Mouse (Mus musculus) liver, embryonic 11.5 days (tissue): Measurements from ENCODE around the gene Col17a1. TPM values are rescaled to one million over a fixed set of nuclear protein-coding genes. Genes with fewer than 3 reads are reported as not detected.

Experiments used
- ATAC-seq: fragments of 200-750 bp; cut with Nextera tagmentation; replicated peaks from 2 replicates; pipeline ENCODE4 v1.8.0; 2017; ENCODE audit warnings: moderate number of reproducible peaks, mild to moderate bottlenecking, moderate TSS enrichment, moderate library complexity; ENCODE audit not compliant: low FRiP score
- DNase-seq: peaks from one replicate; pipeline ENCODE4 v3.0.0-alpha.2; 2017; ENCODE audit warnings: low spot score
- H3K27ac ChIP-seq: fragments of 300-500 bp; sonication (generic); 2 replicates; pipeline ENCODE4 v1.5.1; 2014; ENCODE audit warnings: mild to moderate bottlenecking, low read depth, low read length, control low read depth
- H3K27me3 ChIP-seq: fragments of 300-500 bp; sonication (generic); replicated peaks from 2 replicates; pipeline ENCODE4 v1.6.1; 2014; ENCODE audit warnings: low read length, mixed read lengths; ENCODE audit not compliant: control insufficient read depth, insufficient read depth
- H3K36me3 ChIP-seq: fragments of 300-500 bp; sonication (generic); 2 replicates; pipeline ENCODE4 v1.6.1; 2014; ENCODE audit warnings: mild to moderate bottlenecking, low read length, moderate library complexity, mixed read lengths; ENCODE audit not compliant: control insufficient read depth, insufficient read depth
- H3K4me1 ChIP-seq: fragments of 300-500 bp; sonication (generic); replicated peaks from 2 replicates; pipeline ENCODE4 v1.6.1; 2014; ENCODE audit warnings: low read length, mixed read lengths; ENCODE audit not compliant: control insufficient read depth, insufficient read depth
- H3K4me2 ChIP-seq: fragments of 300-500 bp; sonication (generic); 2 replicates; pipeline ENCODE4 v1.6.1; 2014; ENCODE audit warnings: mild to moderate bottlenecking, control low read depth, moderate library complexity
- H3K4me3 ChIP-seq: fragments of 300-500 bp; sonication (generic); 2 replicates; pipeline ENCODE4 v1.5.1; 2014; ENCODE audit warnings: low read depth, low read length, control low read depth
- H3K9ac ChIP-seq: fragments of 300-500 bp; sonication (generic); 2 replicates; pipeline ENCODE4 v1.6.1; 2014; ENCODE audit warnings: low read depth, low read length, control low read depth
- H3K9me3 ChIP-seq: fragments of 300-500 bp; sonication (generic); 2 replicates; pipeline ENCODE4 v1.6.1; 2016; ENCODE audit warnings: low read length, inconsistent platforms, mixed read lengths; ENCODE audit not compliant: control insufficient read depth
- WGBS: fragments of 180-500 bp; shearing (Covaris S2); extraction: QIAGEN DNeasy Blood & Tissue Kit; methylation state at CpG from one replicate; pipeline ENCODE4 v1.1.7; 2014; 5-methylcytosine and 5-hydroxymethylcytosine counted together
- polyA plus RNA-seq: library from polyadenylated mRNA; unstranded; fragments of >200 nt; fragmentation: Nextera tagmentation; extraction: Ambion mirVana; gene quantifications from 2 replicates; pipeline ENCODE4 v1.2.1, GENCODE M21; 2014

Gene Col17a1
- polyA plus RNA-seq, 1 experiment from 2014 or later = 0.36 TPM

- no peaks in the 10 kb centered on the region for H3K27me3 ChIP-seq
- H3K9me3 ChIP-seq = no peaks in the 10 kb centered on the region
- no peak overlapping the region for H3K4me3 ChIP-seq
- H3K4me1 ChIP-seq = no peaks in the 10 kb centered on the region
- 77% methylated on average over 6 of the region's 6 CpGs for WGBS
- ATAC-seq (no peak), DNase-seq (no peak)
- H3K9ac ChIP-seq = no peak overlapping the region
- no peak overlapping the region for H3K4me2 ChIP-seq
- no peak overlapping the region for H3K27ac ChIP-seq
- peaks cover 3% of the 10 kb centered on the region; the same call in 1 of the 2 replicates for H3K36me3 ChIP-seq
These were observed 46.3 kb downstream of the Col17a1 start for GRCm38 (mm10) chr19:47645583-47645982.

- no peaks in the 10 kb centered on the region for H3K4me1 ChIP-seq
- no peaks in the 10 kb centered on the region for H3K27me3 ChIP-seq
- ATAC-seq (no peak), DNase-seq (no peak)
- no peak overlapping the region for H3K9ac ChIP-seq
- no peak overlapping the region for H3K4me3 ChIP-seq
- 62% methylated on average over 2 of the region's 2 CpGs for WGBS
- no peak overlapping the region for H3K4me2 ChIP-seq
- H3K27ac ChIP-seq = no peak overlapping the region
- peaks cover 10% of the 10 kb centered on the region; the same call in 1 of the 2 replicates for H3K36me3 ChIP-seq
- H3K9me3 ChIP-seq = no peaks in the 10 kb centered on the region
These were observed 48.0 kb downstream of the Col17a1 start for GRCm38 (mm10) chr19:47643910-47644309.

DNA sequence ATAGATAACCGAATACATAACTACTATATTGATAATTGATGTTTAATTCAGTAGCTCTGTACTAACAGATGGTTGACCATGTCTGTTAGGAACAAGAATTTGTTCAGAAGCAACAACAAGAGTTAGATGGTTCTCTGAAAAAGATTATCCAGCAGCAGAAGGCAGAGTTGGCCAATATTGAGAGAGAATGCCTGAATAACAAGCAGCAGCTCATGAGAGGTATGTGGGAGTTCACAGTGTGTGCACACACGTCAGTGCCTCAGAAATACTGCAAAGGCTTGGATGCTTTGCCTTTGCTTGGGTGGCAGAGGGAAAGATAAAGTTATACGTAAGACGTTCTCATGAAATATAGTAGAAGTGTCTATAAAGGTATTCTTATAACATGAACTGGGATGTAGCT is 56.5 kb downstream of the Col17a1 start:
- ATAC-seq (no peak), DNase-seq (no peak)
- H3K27ac ChIP-seq = no peak overlapping the region
- no peaks in the 10 kb centered on the region for H3K4me1 ChIP-seq
- no peak overlapping the region for H3K4me3 ChIP-seq
- H3K4me2 ChIP-seq = no peak overlapping the region
- H3K36me3 ChIP-seq = peaks cover 13% of the 10 kb centered on the region
- H3K9ac ChIP-seq = no peak overlapping the region
- 86% methylated on average over 4 of the region's 4 CpGs for WGBS
- H3K27me3 ChIP-seq = no peaks in the 10 kb centered on the region
- H3K9me3 ChIP-seq = no peaks in the 10 kb centered on the region

- Histone ChIP-seq H3K36me3 (peaks cover 5% of the 10 kb centered on the region), H3K27me3 (no peaks in the 10 kb centered on the region), H3K4me2 (no peak overlapping the region), H3K9ac (no peak overlapping the region), H3K4me3 (no peak overlapping the region), H3K9me3 (no peaks in the 10 kb centered on the region), H3K4me1 (no peaks in the 10 kb centered on the region), H3K27ac (no peak overlapping the region)
- 88% methylated on average over 5 of the region's 5 CpGs for WGBS
- no peak for DNase-seq
- no peak for ATAC-seq
These were observed 60.1 kb downstream of the Col17a1 start for GRCm38 (mm10) chr19:47631799-47632198.

GRCm38 (mm10) chr19:47630381-47630780 is 61.5 kb downstream of the Col17a1 start:
- H3K36me3 ChIP-seq = peaks cover 7% of the 10 kb centered on the region
- H3K4me3 ChIP-seq = no peak overlapping the region
- 83% methylated on average over 5 of the region's 5 CpGs for WGBS
- ATAC-seq = no peak
- no peaks in the 10 kb centered on the region for H3K9me3 ChIP-seq
- no peak for DNase-seq
- H3K4me2 ChIP-seq = no peak overlapping the region
- H3K4me1 ChIP-seq = no peaks in the 10 kb centered on the region
- H3K9ac ChIP-seq = no peak overlapping the region
- no peak overlapping the region for H3K27ac ChIP-seq
- H3K27me3 ChIP-seq = no peaks in the 10 kb centered on the region

GRCm38 (mm10) chr19:47629068-47629467 is 62.8 kb downstream of the Col17a1 start:
- Histone ChIP-seq H3K9ac (no peak overlapping the region), H3K27me3 (no peaks in the 10 kb centered on the region), H3K9me3 (no peaks in the 10 kb centered on the region), H3K27ac (no peak overlapping the region), H3K4me3 (no peak overlapping the region), H3K4me1 (no peaks in the 10 kb centered on the region), H3K4me2 (no peak overlapping the region), H3K36me3 (peaks cover 10% of the 10 kb centered on the region)
- no peak for ATAC-seq
- 77% methylated on average over 5 of the region's 5 CpGs for WGBS
- DNase-seq = no peak

- Histone ChIP-seq H3K27me3 (no peaks in the 10 kb centered on the region), H3K9me3 (no peaks in the 10 kb centered on the region), H3K36me3 (peaks cover 17% of the 10 kb centered on the region), H3K9ac (no peak overlapping the region), H3K27ac (no peak overlapping the region), H3K4me3 (no peak overlapping the region), H3K4me1 (no peaks in the 10 kb centered on the region), H3K4me2 (no peak overlapping the region)
- ATAC-seq = no peak
- DNase-seq = no peak
- WGBS = 93% methylated on average over 10 of the region's 10 CpGs
These were observed 64.4 kb downstream of the Col17a1 start for GRCm38 (mm10) chr19:47627450-47627849.

DNA sequence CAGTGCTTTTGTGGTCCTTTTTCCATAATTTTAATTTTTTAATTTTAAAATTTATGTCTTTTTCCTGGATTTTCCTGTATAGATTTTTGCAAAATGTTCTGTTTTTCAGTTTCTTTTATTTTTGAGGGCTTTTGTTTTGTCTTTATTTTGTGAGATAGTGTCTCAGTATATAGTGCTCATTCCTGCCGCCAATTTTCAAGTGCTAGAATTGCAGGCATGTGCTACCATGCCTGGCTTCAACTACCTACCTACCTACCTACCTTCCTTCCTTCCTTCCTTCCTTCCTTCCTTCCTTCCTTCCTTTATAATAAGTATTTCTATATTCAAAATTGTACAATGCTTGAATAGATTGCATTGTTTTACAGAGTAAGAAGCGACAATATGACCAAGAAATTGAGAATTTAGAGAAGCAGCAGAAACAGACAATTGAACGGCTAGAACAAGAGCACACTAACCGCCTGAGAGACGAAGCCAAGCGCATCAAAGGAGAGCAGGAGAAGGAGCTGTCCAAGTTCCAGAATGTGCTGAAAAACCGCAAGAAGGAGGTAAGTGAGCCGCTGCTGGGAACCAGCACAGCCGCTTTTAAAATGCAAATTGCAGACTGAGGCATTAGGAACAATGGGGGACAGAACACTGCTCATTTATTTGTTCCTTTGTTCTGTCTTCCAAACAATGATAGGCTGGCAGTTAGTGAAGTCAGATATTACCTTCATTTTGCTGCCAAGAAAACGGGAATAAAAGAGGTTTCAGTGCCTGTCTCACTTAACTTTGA is 66.8 kb downstream of the Col17a1 start:
- H3K4me3 ChIP-seq = no peak overlapping the region
- no peaks in the 10 kb centered on the region for H3K27me3 ChIP-seq
- no peak overlapping the region for H3K9ac ChIP-seq
- H3K4me2 ChIP-seq = no peak overlapping the region
- H3K36me3 ChIP-seq = peaks cover 27% of the 10 kb centered on the region
- no peak for DNase-seq
- no peaks in the 10 kb centered on the region for H3K4me1 ChIP-seq
- ATAC-seq = no peak
- WGBS = 79% methylated on average over 10 of the region's 10 CpGs
- H3K9me3 ChIP-seq = no peaks in the 10 kb centered on the region
- H3K27ac ChIP-seq = no peak overlapping the region

- no peak for DNase-seq
- Histone ChIP-seq H3K36me3 (peaks cover 25% of the 10 kb centered on the region), H3K27me3 (no peaks in the 10 kb centered on the region), H3K9me3 (no peaks in the 10 kb centered on the region), H3K27ac (no peak overlapping the region), H3K4me2 (no peak overlapping the region), H3K4me3 (no peak overlapping the region), H3K9ac (no peak overlapping the region), H3K4me1 (no peaks in the 10 kb centered on the region)
- ATAC-seq = no peak
- WGBS = 81% methylated on average over 8 of the region's 8 CpGs
These were observed 70.4 kb downstream of the Col17a1 start for GRCm38 (mm10) chr19:47621478-47621877.
